Mouse (Mus musculus) liver, embryonic 14.5 days (tissue): ENCODE results near the gene Cd2bp2. TPM values are rescaled to one million over a fixed set of nuclear protein-coding genes. Genes with fewer than 3 reads are reported as not detected.

Experiments
- ATAC-seq: fragments of 200-750 bp; cut with Nextera tagmentation; 2 replicates; pipeline ENCODE4 v1.8.0; 2017; ENCODE audit warnings: moderate number of reproducible peaks, mild to moderate bottlenecking, moderate library complexity; ENCODE audit not compliant: insufficient read depth
- DNase-seq, 3 experiments: peaks; one replicate each; pipeline ENCODE4 v3.0.0-alpha.2; 2012 to 2013; ENCODE audit warnings: low read depth in 3 of 3, low spot score in 3 of 3
- H3K27ac ChIP-seq: fragments of 300-500 bp; sonication (generic); 2 replicates; pipeline ENCODE4 v1.5.1; 2014; ENCODE audit warnings: moderate library complexity, mild to moderate bottlenecking, control low read depth, inconsistent platforms
- H3K27me3 ChIP-seq: fragments of 300-500 bp; sonication (generic); 2 replicates; pipeline ENCODE4 v1.6.1; 2014; ENCODE audit warnings: mild to moderate bottlenecking, low read length, moderate library complexity; ENCODE audit not compliant: control insufficient read depth, insufficient read depth
- H3K36me3 ChIP-seq: fragments of 300-500 bp; sonication (generic); replicated peaks from 2 replicates; pipeline ENCODE4 v1.6.1; 2014; ENCODE audit warnings: low read depth; ENCODE audit not compliant: control insufficient read depth, insufficient read depth
- H3K4me1 ChIP-seq, 2 experiments: fragments of 200-500 bp in 1 of 2; fragments of 300-500 bp in 1 of 2; sonication (generic) in 1 of 2; replicated peaks; 2 replicates each; pipeline ENCODE4 v1.6.1; 2012 to 2014; ENCODE audit warnings: antibody characterized with exemption in 1 of 2, inconsistent platforms in 1 of 2, low read length in 1 of 2; ENCODE audit not compliant: control insufficient read depth in 2 of 2, insufficient read depth in 2 of 2
- H3K4me2 ChIP-seq: fragments of 300-500 bp; sonication (generic); 2 replicates; pipeline ENCODE4 v1.6.1; 2014; ENCODE audit warnings: low read depth, mild to moderate bottlenecking, control low read depth, moderate library complexity
- H3K4me3 ChIP-seq, 2 experiments: fragments of 200-500 bp in 1 of 2; fragments of 300-500 bp in 1 of 2; sonication (generic) in 1 of 2; 2 replicates each; pipeline ENCODE4 v1.5.1; 2012 to 2014; ENCODE audit warnings: low read depth in 2 of 2, low read length in 2 of 2, mild to moderate bottlenecking in 2 of 2, control low read depth in 1 of 2, inconsistent platforms in 1 of 2, moderate library complexity in 1 of 2; ENCODE audit not compliant: insufficient read depth in 1 of 2
- H3K9ac ChIP-seq: fragments of 300-500 bp; sonication (generic); replicated peaks from 2 replicates; pipeline ENCODE4 v1.6.1; 2014; ENCODE audit warnings: mild to moderate bottlenecking, control low read depth, moderate library complexity
- H3K9me3 ChIP-seq: fragments of 300-500 bp; sonication (generic); 2 replicates; pipeline ENCODE4 v1.6.1; 2016; ENCODE audit warnings: low read length, mixed read lengths; ENCODE audit not compliant: control insufficient read depth
- CTCF ChIP-seq: IDR thresholded peaks from 2 replicates; pipeline ENCODE4 v1.5.1; 2016; ENCODE audit warnings: antibody characterized with exemption, low read depth, control low read depth
- EP300 ChIP-seq: IDR thresholded peaks from 2 replicates; pipeline ENCODE4 v1.6.1; 2016; ENCODE audit warnings: antibody characterized with exemption, low read depth
- WGBS: fragments of 180-500 bp; shearing (Covaris S2); extraction: QIAGEN DNeasy Blood & Tissue Kit; methylation state at CpG from one replicate; pipeline ENCODE4 v1.1.7; 2014; ENCODE audit not compliant: insufficient replicate concordance; 5-methylcytosine and 5-hydroxymethylcytosine counted together
- polyA plus RNA-seq, 2 experiments: library from polyadenylated mRNA; depleted of rRNA in 1 of 2; stranded (reverse) in 1 of 2; unstranded in 1 of 2; fragments of >200 nt; fragmentation: Nextera tagmentation in 1 of 2; extraction: Ambion mirVana in 1 of 2; gene quantifications; 2 replicates each; pipeline versions ENCODE4 v1.2.1 to v1.2.3; 2012 to 2014

The Cd2bp2 gene
- polyA plus RNA-seq, 2 experiments, result 18.4 to 27.6 TPM

DNA sequence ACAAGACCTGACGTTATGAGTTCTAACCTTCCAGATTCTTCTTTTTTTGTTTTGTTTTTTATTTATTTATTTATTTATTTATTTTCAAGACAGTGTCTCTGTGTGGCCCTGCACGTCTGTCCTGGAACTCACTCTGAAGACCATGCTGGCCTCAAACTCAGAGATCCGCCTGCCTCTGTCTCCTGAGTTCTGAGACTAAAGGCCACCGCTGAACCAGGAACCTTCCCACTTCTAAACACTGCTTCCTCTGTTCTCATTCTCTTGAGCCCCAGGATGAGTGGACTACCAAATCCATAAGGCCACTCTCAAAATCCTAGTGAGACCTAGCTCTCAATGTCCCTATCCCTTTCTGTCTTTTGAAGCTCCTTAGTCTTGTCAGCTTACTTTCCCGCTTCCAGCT is 14.0 kb upstream of the Cd2bp2 start:
- Histone ChIP-seq H3K9me3 (no peaks in the 10 kb centered on the region), H3K4me1 (peaks cover 15 to 16% of the 10 kb centered on the region in 2 experiments), H3K27me3 (no peaks in the 10 kb centered on the region), H3K27ac (peak overlapping the region; percentile 85), H3K36me3 (no peaks in the 10 kb centered on the region; the same call in 1 of the 2 replicates), H3K9ac (peak overlapping the region; percentile 99), H3K4me2 (peak overlapping the region; percentile 91), H3K4me3 (peak overlapping the region; percentile 21 to 95)
- no peak for TF ChIP-seq EP300
- TF ChIP-seq CTCF, result no peak
- no peak for DNase-seq
- 75% methylated on average over 5 of the region's 5 CpGs for WGBS
- no peak for ATAC-seq

DNA sequence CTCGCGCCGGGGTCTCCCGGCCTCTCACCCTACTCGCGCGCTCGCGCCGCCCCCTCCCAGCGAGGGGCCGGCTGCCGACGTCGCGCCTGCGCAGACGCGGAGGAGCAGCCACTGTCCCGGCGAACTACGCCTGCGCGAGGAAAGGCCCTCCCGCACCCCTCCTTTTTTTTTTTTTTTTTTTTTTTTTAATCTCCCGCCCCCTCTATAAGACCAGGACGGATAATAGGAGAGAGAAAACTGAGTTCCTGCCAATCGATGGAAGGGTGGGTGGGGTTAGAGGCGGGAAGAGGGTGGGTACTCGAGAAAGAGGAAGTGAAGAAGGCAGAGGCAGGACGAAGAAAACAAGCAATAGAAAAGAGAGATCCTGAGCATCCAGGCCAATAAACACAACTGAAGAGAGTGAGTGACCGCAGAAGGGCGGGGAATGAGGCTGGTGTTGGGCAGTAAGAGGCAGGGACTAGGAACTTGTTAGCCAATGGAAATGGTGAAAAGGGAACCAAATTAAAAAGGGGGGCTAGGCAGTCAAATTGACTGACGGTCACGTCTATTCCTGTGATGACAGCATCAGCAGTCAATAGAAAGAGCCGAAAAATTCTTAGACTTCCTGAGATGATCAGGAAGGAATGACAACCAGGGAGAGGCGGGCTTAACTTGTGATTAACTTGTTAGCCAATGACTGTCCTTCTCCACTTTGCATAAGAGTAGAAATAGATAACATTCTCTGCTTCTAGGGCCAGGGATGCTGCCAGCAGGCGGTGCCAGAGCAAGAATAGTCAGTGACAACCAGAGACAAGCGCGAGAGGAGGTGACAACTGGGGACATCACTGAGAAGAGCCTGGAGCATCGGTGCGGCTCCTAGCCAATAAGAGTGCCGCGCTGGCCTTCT is 12.9 kb upstream of the Cd2bp2 start, which contains the start of gene Mylpf:
Mylpf (plus strand) TSS at position 338 of the 886 bp plus-strand sequence.
- Histone ChIP-seq H3K4me2 (peak within 1 kb of the TSS; percentile 91), H3K9me3 (no peaks in the 10 kb centered on the region), H3K9ac (peak within 1 kb of the TSS; percentile 99), H3K4me3 (peak within 1 kb of the TSS; percentile 78 to 95), H3K4me1 (peaks cover 15 to 16% of the 10 kb centered on the region in 2 experiments), H3K36me3 (no peaks in the 10 kb centered on the region; the same call in none of the 2 replicates), H3K27ac (peak within 1 kb of the TSS; percentile 85), H3K27me3 (no peaks in the 10 kb centered on the region)
- WGBS, result 0% methylated on average over 36 of the region's 44 CpGs
- peak; percentile 94 to 97 (median 95) for DNase-seq
- TF ChIP-seq EP300 (no peak), CTCF (peak; percentile 88)
- peak; percentile 85 for ATAC-seq

- Histone ChIP-seq H3K9ac (peak within 1 kb of the TSS; percentile 99), H3K9me3 (no peaks in the 10 kb centered on the region), H3K4me3 (peak within 1 kb of the TSS; percentile 78 to 95), H3K4me1 (peaks cover 15 to 16% of the 10 kb centered on the region in 2 experiments), H3K27ac (peak within 1 kb of the TSS; percentile 85), H3K36me3 (peaks cover 6% of the 10 kb centered on the region), H3K27me3 (no peaks in the 10 kb centered on the region), H3K4me2 (peak within 1 kb of the TSS; percentile 91)
- DNase-seq (no peak), ATAC-seq (peak; percentile 53)
- TF ChIP-seq EP300 (no peak), CTCF (no peak)
- WGBS, result under 1% methylated on average over 31 of the region's 44 CpGs
Measured at GRCm38 (mm10) chr7:127208295-127208552, 12.4 kb upstream of the Cd2bp2 start, which contains the start of gene Tbc1d10b. Gene Tbc1d10b, minus strand, starts transcription at chr7:127208468.

GRCm38 (mm10) chr7:127207374-127208294 is 11.8 kb upstream of the Cd2bp2 start:
- under 1% methylated on average over 53 of the region's 53 CpGs for WGBS
- peak overlapping the region; percentile 85 for H3K27ac ChIP-seq
- H3K9me3 ChIP-seq, result no peaks in the 10 kb centered on the region
- peak overlapping the region; percentile 78 to 95 for H3K4me3 ChIP-seq
- peak overlapping the region; percentile 99 for H3K9ac ChIP-seq
- DNase-seq (no peak), ATAC-seq (no peak)
- no peaks in the 10 kb centered on the region for H3K27me3 ChIP-seq
- no peak for TF ChIP-seq EP300
- TF ChIP-seq CTCF, result no peak
- H3K36me3 ChIP-seq, result peaks cover 10% of the 10 kb centered on the region
- H3K4me1 ChIP-seq, result peaks cover 15 to 16% of the 10 kb centered on the region in 2 experiments
- H3K4me2 ChIP-seq, result peak overlapping the region; percentile 91
